Mouse (Mus musculus) G1E (cell line): ENCODE data around the gene Stambpl1.

ENCODE experiments used
- CTCF ChIP-seq: IDR thresholded peaks from 2 replicates; pipeline ENCODE4 v1.5.1; 2012; ENCODE audit warnings: low read depth, low read length, inconsistent platforms, mixed read lengths
- GATA1 ChIP-seq: IDR thresholded peaks from 2 replicates; pipeline ENCODE4 v1.6.1; 2012; ENCODE audit warnings: borderline replicate concordance, low read length, inconsistent platforms, mixed read lengths
- POLR2AphosphoS5 ChIP-seq: IDR thresholded peaks from 2 replicates; pipeline ENCODE4 v1.6.1; 2012; ENCODE audit warnings: low read depth, low read length, inconsistent platforms; ENCODE audit not compliant: insufficient replicate concordance
- TAL1 ChIP-seq: conservative IDR thresholded peaks from 2 replicates; pipeline ENCODE4 v1.6.1; 2012; ENCODE audit warnings: low read depth, low read length, inconsistent platforms, mixed read lengths

GRCm38 (mm10) chr19:34214136-34214535 lies 22.1 kb downstream of the Stambpl1 start:
- no peak for TF ChIP-seq CTCF
- no peak for TF ChIP-seq POLR2AphosphoS5
- no peak for TF ChIP-seq TAL1
- TF ChIP-seq GATA1, result no peak
